Mouse (Mus musculus) liver, adult 2 months (tissue): ENCODE data around the gene Tcea2.

Source experiments
- CTCF ChIP-seq: fragments of 200-500 bp; IDR thresholded peaks from 2 replicates; pipeline ENCODE4 v1.5.1; 2011; ENCODE audit warnings: low read depth, low read length, control low read depth
- POLR2A ChIP-seq: fragments of 200-500 bp; IDR thresholded peaks from 2 replicates; pipeline ENCODE4 v1.6.1; 2011; ENCODE audit warnings: low read length, control low read depth; ENCODE audit not compliant: insufficient read depth; ENCODE audit errors: extremely low read depth

DNA sequence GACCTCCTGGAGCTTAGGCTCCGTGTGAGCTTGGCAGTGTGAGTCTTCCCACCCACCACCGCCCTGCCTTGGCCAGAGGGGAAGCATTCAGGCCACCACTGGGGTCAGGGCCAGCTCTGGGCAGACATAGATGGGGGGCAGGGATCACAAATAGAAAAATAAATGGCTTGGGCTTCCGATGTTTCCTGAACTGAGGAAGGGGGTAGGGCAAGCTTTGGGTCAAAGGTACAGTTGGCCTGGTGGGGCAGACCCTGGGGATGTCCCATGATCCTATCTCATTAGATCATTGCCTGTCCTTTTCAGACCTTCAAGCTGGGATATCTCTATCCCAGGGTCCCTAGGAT lies 2.4 kb upstream of the Tcea2 start:
- TF ChIP-seq POLR2A (no peak), CTCF (no peak)
